In genomic region chr10:125996989-125997388, GRCm38 (mm10) we compare ENCODE assay signal across 10 mouse cellular contexts. TPM values are rescaled to one million over a fixed set of nuclear protein-coding genes. Genes with fewer than 3 reads are reported as not detected.
DNase-seq lines count a peak whose midpoint lies in the region; ATAC-seq and TF ChIP-seq lines count a peak whose summit lies in the region.
"Had no signal": no experiment of that assay in that cellular context is flagged by ENCODE, and none has a peak within 500 bp of the region (broad histone marks: within the 10 kb centered on the region; RNA-seq: fewer than 3 reads in every experiment).

No protein-coding gene starts in this region.

- WGBS in intestine, embryonic 14.5 days: 82% methylated on average over 9 of the region's 9 CpGs
- WGBS in intestine, embryonic 15.5 days: 76% methylated on average over 9 of the region's 9 CpGs
- 15% methylated on average over 9 of the region's 9 CpGs for WGBS in forebrain, postnatal 0 days
- whole genome bisulfite sequencing in midbrain, embryonic 14.5 days: 13% methylated on average over 9 of the region's 9 CpGs

- 0 out of 2 replicates have a peak, but pooled peaks have one; percentile 23 for ATAC-seq in intestine, embryonic 14.5 days (replicated peaks; ENCODE audit: low FRiP score, low TSS enrichment, low read depth)
- ATAC-seq in intestine, embryonic 15.5 days: no peak
- ATAC-seq in forebrain, postnatal 0 days: peak; percentile 61
- ATAC-seq in midbrain, embryonic 14.5 days (ENCODE audit: low FRiP score, low TSS enrichment): peak; percentile 31; the same call in 1 of the 2 replicates

- no peak overlapping the region for H3K27ac ChIP-seq in intestine, embryonic 14.5 days (ENCODE audit: low read depth)
- no peak overlapping the region for H3K27ac ChIP-seq in intestine, embryonic 15.5 days
- no peak overlapping the region for H3K27ac ChIP-seq in forebrain, postnatal 0 days (ENCODE audit: low read depth, low read length)
- no peak overlapping the region for H3K27ac ChIP-seq in midbrain, embryonic 14.5 days (replicated peaks; ENCODE audit: low read depth, low read length)
- H3K27ac ChIP-seq: heart, embryonic 15.5 days; macrophage had no signal

- no peaks in the 10 kb centered on the region for H3K27me3 ChIP-seq in intestine, embryonic 14.5 days (replicated peaks; ENCODE audit: control insufficient read depth, insufficient read depth, low read length)
- no peaks in the 10 kb centered on the region for H3K27me3 ChIP-seq in intestine, embryonic 15.5 days (replicated peaks)
- H3K27me3 ChIP-seq in forebrain, postnatal 0 days (ENCODE audit: insufficient read depth, low read length): no peaks in the 10 kb centered on the region
- no peaks in the 10 kb centered on the region for H3K27me3 ChIP-seq in midbrain, embryonic 14.5 days (ENCODE audit: control insufficient read depth, insufficient read depth, low read length)
- H3K27me3 ChIP-seq: heart, embryonic 15.5 days had no signal

- no peak overlapping the region for H3K4me2 ChIP-seq in intestine, embryonic 14.5 days (ENCODE audit: low read length)
- no peak overlapping the region for H3K4me2 ChIP-seq in intestine, embryonic 15.5 days (replicated peaks)
- H3K4me2 ChIP-seq in forebrain, postnatal 0 days (ENCODE audit: low read depth): no peak overlapping the region
- H3K4me2 ChIP-seq in midbrain, embryonic 14.5 days (ENCODE audit: low read length): no peak overlapping the region
- H3K4me2 ChIP-seq: heart, embryonic 15.5 days had no signal

- no peak for TF ChIP-seq CTCF in forebrain, postnatal 0 days (IDR thresholded peaks at IDR 0.05; ENCODE audit: low read depth)

- no peak for DNase-seq in intestine, embryonic 14.5 days (ENCODE audit: low spot score)
- DNase-seq in cerebellum, adult 18-20 months: peak; percentile 7 to 17
- DNase-seq in forebrain, postnatal 0 days: peak; percentile 73
- peak; percentile 74 for DNase-seq in midbrain, embryonic 14.5 days
- no peak for DNase-seq in spleen, postnatal 14 days (ENCODE audit: low spot score in 2 of 2)
- DNase-seq in urinary bladder, postnatal 25 days (ENCODE audit: low spot score): no peak
- DNase-seq in thymus, postnatal 4 days: no peak

- H3K9me3 ChIP-seq in intestine, embryonic 14.5 days (ENCODE audit: control insufficient read depth, low read length): no peaks in the 10 kb centered on the region
- no peaks in the 10 kb centered on the region for H3K9me3 ChIP-seq in intestine, embryonic 15.5 days
- no peaks in the 10 kb centered on the region for H3K9me3 ChIP-seq in forebrain, postnatal 0 days (ENCODE audit: low read length)
- H3K9me3 ChIP-seq in midbrain, embryonic 14.5 days (ENCODE audit: control insufficient read depth, low read length): no peaks in the 10 kb centered on the region
- H3K9me3 ChIP-seq: heart, embryonic 15.5 days had no signal

- no peak overlapping the region for H3K9ac ChIP-seq in intestine, embryonic 14.5 days (ENCODE audit: low read length)
- H3K9ac ChIP-seq in intestine, embryonic 15.5 days: no peak overlapping the region
- no peak overlapping the region for H3K9ac ChIP-seq in forebrain, postnatal 0 days
- no peak overlapping the region for H3K9ac ChIP-seq in midbrain, embryonic 14.5 days (replicated peaks; ENCODE audit: low read length)
- H3K9ac ChIP-seq: heart, embryonic 15.5 days had no signal

- peaks cover 2% of the 10 kb centered on the region; the same call in 1 of the 2 replicates for H3K4me1 ChIP-seq in intestine, embryonic 14.5 days (replicated peaks; ENCODE audit: control insufficient read depth, insufficient read depth, low read length)
- H3K4me1 ChIP-seq in intestine, embryonic 15.5 days (replicated peaks): peaks cover 2% of the 10 kb centered on the region; the same call in 1 of the 2 replicates
- no peaks in the 10 kb centered on the region for H3K4me1 ChIP-seq in forebrain, postnatal 0 days (ENCODE audit: insufficient read depth)
- peaks cover 10% of the 10 kb centered on the region for H3K4me1 ChIP-seq in midbrain, embryonic 14.5 days (ENCODE audit: control insufficient read depth, insufficient read depth, low read length)
- H3K4me1 ChIP-seq: heart, embryonic 15.5 days had no signal

- H3K36me3 ChIP-seq in intestine, embryonic 14.5 days (ENCODE audit: control insufficient read depth, insufficient read depth, low read length): peaks cover 64% of the 10 kb centered on the region
- peaks cover 12% of the 10 kb centered on the region for H3K36me3 ChIP-seq in intestine, embryonic 15.5 days
- no peaks in the 10 kb centered on the region for H3K36me3 ChIP-seq in forebrain, postnatal 0 days (ENCODE audit: insufficient read depth)
- H3K36me3 ChIP-seq in midbrain, embryonic 14.5 days (ENCODE audit: control insufficient read depth, insufficient read depth, low read length): no peaks in the 10 kb centered on the region
- H3K36me3 ChIP-seq: heart, embryonic 15.5 days had no signal

- no peak overlapping the region for H3K4me3 ChIP-seq in intestine, embryonic 14.5 days (ENCODE audit: low read depth, low read length)
- no peak overlapping the region for H3K4me3 ChIP-seq in intestine, embryonic 15.5 days (replicated peaks)
- no peak overlapping the region for H3K4me3 ChIP-seq in forebrain, postnatal 0 days (ENCODE audit: low read depth, low read length)
- H3K4me3 ChIP-seq in midbrain, embryonic 14.5 days (replicated peaks; ENCODE audit: low read depth, low read length): no peak overlapping the region
- H3K4me3 ChIP-seq: heart, embryonic 15.5 days had no signal

RNA-seq across cellular contexts. Expression of gene Lrig3, which starts 31.0 kb away (rescaled TPM):
- 23.0 and 29.6 TPM in 2 replicates for polyA plus RNA-seq in intestine, embryonic 14.5 days (2014; fragmentation: Nextera tagmentation; extraction: Ambion mirVana)
- 13.7 and 14.8 TPM in 2 replicates for polyA plus RNA-seq in intestine, embryonic 15.5 days (2015; fragmentation: Nextera tagmentation; extraction: Ambion mirVana)
- 2.8 and 5.2 TPM in 2 replicates for total RNA-seq in forebrain, postnatal 0 days (2014; rRNA removed)
- 1.6 and 1.7 TPM in 2 replicates for polyA plus RNA-seq in forebrain, postnatal 0 days (2015; fragmentation: Nextera tagmentation; extraction: Ambion mirVana)
- polyA plus RNA-seq in midbrain, embryonic 14.5 days (2014; fragmentation: Nextera tagmentation; extraction: Ambion mirVana): 2.4 and 5.5 TPM in 2 replicates

Comparison
In these comparisons a context has a peak if more than half of its experiments do, and no peak if none do; other contexts are left out.
1. DNase-seq: peak in cerebellum, adult 18-20 months (2 of 2), forebrain, postnatal 0 days (single experiment) and midbrain, embryonic 14.5 days (single experiment); none in intestine, embryonic 14.5 days (single experiment), spleen, postnatal 14 days (0 of 2), urinary bladder, postnatal 25 days (single experiment) and thymus, postnatal 4 days (single experiment).